In the genomic region with DNA sequence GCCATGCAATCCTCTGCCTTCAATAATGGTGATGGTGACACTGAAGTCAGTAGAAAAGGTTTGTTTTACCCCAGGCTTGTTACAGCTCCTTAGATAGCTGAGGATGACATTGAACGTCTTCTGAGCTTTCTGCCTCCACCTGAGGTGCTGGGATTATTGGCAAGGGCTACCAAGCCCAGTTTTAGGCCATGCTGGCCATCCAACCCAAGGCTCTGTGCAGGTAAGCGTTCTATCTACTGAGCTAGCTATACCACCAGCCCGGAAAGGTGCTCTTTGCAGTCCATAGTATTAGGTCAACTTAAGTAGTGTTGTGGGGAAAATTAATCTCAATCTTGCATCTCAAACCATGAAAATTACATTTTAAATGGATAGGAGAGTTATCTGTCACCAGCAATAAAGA, we compare ENCODE assay signal across 19 mouse cellular contexts.
"Had no signal": no experiment of that assay in that cellular context is flagged by ENCODE, and none has a peak within 500 bp of the region (broad histone marks: within the 10 kb centered on the region; RNA-seq: fewer than 3 reads in every experiment).

No protein-coding gene starts in this region.

- H3K9me3 ChIP-seq: lung, embryonic 15.5 days; megakaryocyte, embryonic 14.5 days; midbrain, embryonic 13.5 days; midbrain, embryonic 15.5 days; neural tube, embryonic 12.5 days had no signal

- ATAC-seq: lung, postnatal 0 days; midbrain, embryonic 13.5 days; midbrain, embryonic 15.5 days had no signal

- H3K27ac ChIP-seq: liver, embryonic 14.5 days; lung, embryonic 15.5 days; macrophage; midbrain, embryonic 13.5 days; midbrain, embryonic 15.5 days; neural tube, embryonic 12.5 days had no signal

- H3K4me3 ChIP-seq: lung, embryonic 15.5 days; megakaryocyte, embryonic 14.5 days; midbrain, embryonic 13.5 days; midbrain, embryonic 15.5 days; neural tube, embryonic 12.5 days had no signal

- H3K9ac ChIP-seq: liver, embryonic 14.5 days; lung, embryonic 15.5 days; midbrain, embryonic 13.5 days; midbrain, embryonic 15.5 days; neural tube, embryonic 12.5 days had no signal

- H3K27me3 ChIP-seq: lung, embryonic 15.5 days; megakaryocyte, embryonic 14.5 days; midbrain, embryonic 13.5 days; midbrain, embryonic 15.5 days; neural tube, embryonic 12.5 days had no signal

- H3K36me3 ChIP-seq: lung, embryonic 15.5 days; midbrain, embryonic 13.5 days; midbrain, embryonic 15.5 days; neural tube, embryonic 12.5 days had no signal

- DNase-seq: lung, adult 2 months; lung, postnatal 14 days; lung, postnatal 36 days; retina, postnatal 1 day; right cerebral cortex, adult 18-20 months; right cerebral cortex, postnatal 25 days; right cerebral cortex, postnatal 4 days; spleen, adult 18-20 months; thymus, adult 18-20 months; thymus, postnatal 14 days; thymus, postnatal 36 days had no signal

- H3K4me2 ChIP-seq: lung, embryonic 15.5 days; midbrain, embryonic 13.5 days; midbrain, embryonic 15.5 days; neural tube, embryonic 12.5 days had no signal
